13 mouse cellular contexts compared by ENCODE assay signal in the genomic region with DNA sequence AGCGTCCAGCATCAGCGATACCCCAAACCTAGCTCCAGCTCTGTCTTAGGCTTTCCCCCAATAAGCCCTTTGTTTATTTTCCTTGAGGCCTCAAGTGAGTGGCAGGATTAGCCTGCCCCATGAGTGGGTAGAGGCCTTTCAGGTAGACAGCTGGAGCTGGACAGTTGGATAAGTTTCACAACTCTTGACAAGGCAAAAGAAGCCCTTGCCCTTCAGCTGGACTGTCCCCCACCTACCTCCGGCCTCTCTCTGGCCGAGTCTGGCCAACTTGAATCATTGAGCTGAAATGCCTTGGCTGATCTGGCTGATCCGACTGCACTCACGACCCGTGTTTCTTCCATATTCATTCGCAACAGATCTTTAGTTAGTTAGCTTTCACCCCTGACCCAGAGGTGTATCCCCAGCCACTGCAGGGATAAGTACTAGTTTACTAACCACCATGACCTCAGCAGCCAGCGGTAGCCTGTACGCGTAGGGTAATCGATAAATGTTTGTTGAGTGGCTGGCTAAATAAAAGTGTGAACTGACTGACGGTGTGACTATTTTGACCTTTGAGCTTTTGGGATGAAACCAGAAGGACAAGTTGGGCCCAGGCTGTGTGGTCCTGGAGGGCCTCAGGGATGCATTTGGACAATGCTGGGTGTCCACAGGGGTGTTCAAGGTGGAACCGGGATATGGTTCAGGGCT. TPM values are rescaled to one million over a fixed set of nuclear protein-coding genes. Genes with fewer than 3 reads are reported as not detected.
DNase-seq lines count a peak whose midpoint lies in the region; ATAC-seq and TF ChIP-seq lines count a peak whose summit lies in the region.
"Had no signal": no experiment of that assay in that cellular context is flagged by ENCODE, and none has a peak within 500 bp of the region (broad histone marks: within the 10 kb centered on the region; RNA-seq: fewer than 3 reads in every experiment).

No protein-coding gene starts in this region.

- H3K9ac ChIP-seq in kidney, embryonic 14.5 days (ENCODE audit: low read depth, low read length), result no peak overlapping the region
- H3K9ac ChIP-seq in ES-Bruce4 (ENCODE audit: low read depth, poor library complexity, severe bottlenecking) (peak overlapping the region; percentile 62), MEL (ENCODE audit: control insufficient read depth, low read depth, low read length, poor library complexity, severe bottlenecking) (no peak overlapping the region)
- no peak overlapping the region; the same call in 1 of the 2 replicates for H3K9ac ChIP-seq in liver, embryonic 13.5 days
- H3K9ac ChIP-seq in hindbrain, embryonic 16.5 days (ENCODE audit: low read depth, low read length), result no peak overlapping the region
- H3K9ac ChIP-seq: hindbrain, embryonic 12.5 days had no signal

- H3K79me2 ChIP-seq in MEL (ENCODE audit: control insufficient read depth, insufficient read depth, low read length, poor library complexity), result no peaks in the 10 kb centered on the region; the same call in 1 of the 2 replicates

- TF ChIP-seq CTCF in ES-Bruce4 (IDR thresholded peaks at IDR 0.05; ENCODE audit: low read depth, low read length) (no peak), MEL (IDR thresholded peaks at IDR 0.05 in 2 of 3, conservative IDR thresholded peaks at IDR 0.05 in 1 of 3; ENCODE audit: control insufficient read depth in 1 of 3, insufficient read depth in 1 of 3, low read depth in 2 of 3, low read length in 3 of 3, poor library complexity in 1 of 3, severe bottlenecking in 1 of 3) (no peak)

- peak overlapping the region; percentile 34; the same call in 1 of the 2 replicates for H3K4me3 ChIP-seq in kidney, embryonic 14.5 days (ENCODE audit: low read length)
- H3K4me3 ChIP-seq in ES-Bruce4 (ENCODE audit: low read depth, low read length) (peak overlapping the region; percentile 65), MEL (ENCODE audit: control insufficient read depth in 1 of 2, insufficient read depth in 1 of 2, low read depth in 2 of 2, low read length in 2 of 2) (no peak overlapping the region)
- peak overlapping the region; percentile 41 for H3K4me3 ChIP-seq in liver, embryonic 13.5 days (replicated peaks)
- H3K4me3 ChIP-seq in hindbrain, embryonic 16.5 days (ENCODE audit: low read length), result no peak overlapping the region

- no peaks in the 10 kb centered on the region for H3K9me3 ChIP-seq in kidney, embryonic 14.5 days (ENCODE audit: control insufficient read depth, low read length)
- H3K9me3 ChIP-seq in ES-Bruce4 (replicated peaks; ENCODE audit: control insufficient read depth, insufficient read depth, low read length, poor library complexity, severe bottlenecking), result no peaks in the 10 kb centered on the region
- H3K9me3 ChIP-seq in MEL (replicated peaks; ENCODE audit: insufficient read depth, low read length), result no peaks in the 10 kb centered on the region
- peaks cover 3% of the 10 kb centered on the region for H3K9me3 ChIP-seq in liver, embryonic 13.5 days (replicated peaks)
- H3K9me3 ChIP-seq in hindbrain, embryonic 16.5 days (ENCODE audit: control insufficient read depth, low read length), result no peaks in the 10 kb centered on the region
- H3K9me3 ChIP-seq: hindbrain, embryonic 12.5 days had no signal

- TF ChIP-seq RAD21 in MEL (IDR thresholded peaks at IDR 0.05; ENCODE audit: low read depth, low read length), result no peak

- TF ChIP-seq POLR2A in ES-Bruce4 (IDR thresholded peaks at IDR 0.05; ENCODE audit: insufficient read depth, low read length), result no peak
- no peak for TF ChIP-seq POLR2A in MEL (IDR thresholded peaks at IDR 0.05; ENCODE audit: control insufficient read depth in 1 of 2, insufficient read depth in 1 of 2, low read depth in 1 of 2, low read length in 2 of 2, poor library complexity in 1 of 2)

- no peaks in the 10 kb centered on the region for H3K36me3 ChIP-seq in kidney, embryonic 14.5 days (ENCODE audit: control insufficient read depth, insufficient read depth, low read length)
- H3K36me3 ChIP-seq in ES-Bruce4 (ENCODE audit: control insufficient read depth, insufficient read depth, low read length, poor library complexity, severe bottlenecking) (no peaks in the 10 kb centered on the region), MEL (ENCODE audit: control insufficient read depth in 1 of 2, insufficient read depth in 2 of 2, low read length in 2 of 2) (no peaks in the 10 kb centered on the region)
- no peaks in the 10 kb centered on the region for H3K36me3 ChIP-seq in liver, embryonic 13.5 days
- no peaks in the 10 kb centered on the region for H3K36me3 ChIP-seq in hindbrain, embryonic 16.5 days (ENCODE audit: control insufficient read depth, insufficient read depth, low read length)
- H3K36me3 ChIP-seq: hindbrain, embryonic 12.5 days; neural tube, embryonic 13.5 days had no signal

- peak overlapping the region; percentile 53 for H3K4me2 ChIP-seq in kidney, embryonic 14.5 days (replicated peaks; ENCODE audit: low read depth, low read length)
- peak overlapping the region; percentile 61 for H3K4me2 ChIP-seq in liver, embryonic 13.5 days
- no peak overlapping the region; the same call in 1 of the 2 replicates for H3K4me2 ChIP-seq in hindbrain, embryonic 16.5 days (ENCODE audit: low read length)

- 0 out of 2 replicates have a peak, but pooled peaks cover 4% of the 10 kb centered on the region for H3K4me1 ChIP-seq in kidney, embryonic 14.5 days (ENCODE audit: control insufficient read depth, insufficient read depth, low read length)
- peaks cover 4% of the 10 kb centered on the region for H3K4me1 ChIP-seq in ES-Bruce4 (ENCODE audit: control insufficient read depth, insufficient read depth, low read length)
- peaks cover 0 to 4% of the 10 kb centered on the region in 2 experiments; a peak in 2 of 4 replicates for H3K4me1 ChIP-seq in MEL (ENCODE audit: control insufficient read depth in 1 of 2, insufficient read depth in 2 of 2, low read length in 2 of 2)
- H3K4me1 ChIP-seq in liver, embryonic 13.5 days (replicated peaks), result peaks cover 12% of the 10 kb centered on the region
- H3K4me1 ChIP-seq in hindbrain, embryonic 16.5 days (ENCODE audit: control insufficient read depth, insufficient read depth, low read depth, low read length), result peaks cover 3% of the 10 kb centered on the region; the same call in 1 of the 2 replicates

- peak overlapping the region; percentile 38 for H3K27ac ChIP-seq in kidney, embryonic 14.5 days (ENCODE audit: low read depth, low read length)
- H3K27ac ChIP-seq in ES-Bruce4 (ENCODE audit: insufficient read depth, low read length) (peak overlapping the region; percentile 73), MEL (ENCODE audit: control insufficient read depth, low read depth, low read length) (no peak overlapping the region)
- H3K27ac ChIP-seq in liver, embryonic 13.5 days, result peak overlapping the region; percentile 51
- no peak overlapping the region for H3K27ac ChIP-seq in hindbrain, embryonic 16.5 days (ENCODE audit: low read depth, low read length)
- H3K27ac ChIP-seq: hindbrain, embryonic 12.5 days; neural tube, embryonic 13.5 days had no signal

- ATAC-seq in kidney, embryonic 14.5 days (ENCODE audit: low FRiP score, low TSS enrichment), result no peak
- ATAC-seq in liver, embryonic 13.5 days (ENCODE audit: low read depth), result peak; percentile 41
- ATAC-seq in hindbrain, embryonic 16.5 days, result no peak

- no peak for DNase-seq in kidney, postnatal 10 days
- DNase-seq in MEL (ENCODE audit: low read depth, low spot score), result peak; percentile 9
- no peak for DNase-seq in liver, embryonic 13.5 days
- DNase-seq in layer of hippocampus, adult 18-20 months (ENCODE audit: low spot score in 2 of 2), result no peak
- DNase-seq: adrenal gland, adult 8-10 months; gastrocnemius, postnatal 10 days had no signal

- WGBS in kidney, embryonic 14.5 days, result 76% methylated on average over 14 of the region's 14 CpGs
- 67% methylated on average over 14 of the region's 14 CpGs for WGBS in liver, embryonic 13.5 days (ENCODE audit: insufficient replicate concordance)
- WGBS in hindbrain, embryonic 16.5 days, result 77% methylated on average over 14 of the region's 14 CpGs

- H3K27me3 ChIP-seq in kidney, embryonic 14.5 days (ENCODE audit: control insufficient read depth, insufficient read depth, low read length), result no peaks in the 10 kb centered on the region
- no peaks in the 10 kb centered on the region for H3K27me3 ChIP-seq in ES-Bruce4 (ENCODE audit: control insufficient read depth, insufficient read depth, low read length, poor library complexity, severe bottlenecking)
- H3K27me3 ChIP-seq in MEL (ENCODE audit: control insufficient read depth in 1 of 2, insufficient read depth in 2 of 2, low read length in 2 of 2), result peaks cover 2 to 3% of the 10 kb centered on the region in 2 experiments; a peak in 2 of 4 replicates
- no peaks in the 10 kb centered on the region for H3K27me3 ChIP-seq in liver, embryonic 13.5 days
- peaks cover 5% of the 10 kb centered on the region for H3K27me3 ChIP-seq in hindbrain, embryonic 16.5 days (replicated peaks; ENCODE audit: control insufficient read depth, insufficient read depth, low read length)

- TF ChIP-seq EP300 in ES-Bruce4 (IDR thresholded peaks at IDR 0.05; ENCODE audit: insufficient read depth, low read depth, low read length) (no peak), MEL (IDR thresholded peaks at IDR 0.05; ENCODE audit: low read depth in 1 of 2, low read length in 2 of 2) (no peak)

RNA-seq across cellular contexts. Expression of gene Tmem125, which starts 0.7 kb away (rescaled TPM):
- polyA plus RNA-seq in kidney, embryonic 14.5 days (2014; fragmentation: Nextera tagmentation; extraction: Ambion mirVana), result 3.2 and 4.1 TPM in 2 replicates
- polyA plus RNA-seq in ES-Bruce4 (2011; ENCODE audit: insufficient read depth, insufficient read length, low read depth, missing spikeins) (9.7 and 11.9 TPM in 2 replicates), MEL (2012; ENCODE audit: insufficient read depth in 1 of 2, insufficient read length in 2 of 2, low read depth in 1 of 2, low replicate concordance in 2 of 2, missing spikeins in 1 of 2) (1 to 10 TPM in 1 of 2 experiments, not detected in 1; 3.2 TPM)
- 1.5 and 1.8 TPM in 2 replicates for total RNA-seq in MEL (2012; rRNA removed)
- polyA plus RNA-seq in liver, embryonic 13.5 days (2015; fragmentation: Nextera tagmentation; extraction: Ambion mirVana), result 0.80 and 0.88 TPM in 2 replicates
- 1 to 10 TPM; 6.7 to 7.1 TPM for total RNA-seq in layer of hippocampus, adult 18-20 months (2021)
- 0.16 and 0.30 TPM in 2 replicates for polyA plus RNA-seq in hindbrain, embryonic 16.5 days (2015; fragmentation: Nextera tagmentation; extraction: Ambion mirVana)
- total RNA-seq: adrenal gland, adult 8-10 months; megakaryocyte-erythroid progenitor cell, adult 5-6 weeks had no signal
- polyA plus RNA-seq: neural tube, embryonic 13.5 days had no signal

RNA-seq across cellular contexts. Expression of gene 2610528J11Rik, which starts 17.8 kb away (rescaled TPM):
- polyA plus RNA-seq in kidney, embryonic 14.5 days (2014; fragmentation: Nextera tagmentation; extraction: Ambion mirVana), result 15.5 and 15.6 TPM in 2 replicates
- polyA plus RNA-seq in ES-Bruce4 (2011; ENCODE audit: insufficient read depth, insufficient read length, low read depth, missing spikeins), result 19.5 and 20.0 TPM in 2 replicates
- total RNA-seq in MEL (2012; rRNA removed), result not detected in 2 replicates
- not detected for polyA plus RNA-seq in MEL (2012; ENCODE audit: insufficient read depth in 1 of 2, insufficient read length in 2 of 2, low read depth in 1 of 2, low replicate concordance in 2 of 2, missing spikeins in 1 of 2)
- polyA plus RNA-seq in liver, embryonic 13.5 days (2015; fragmentation: Nextera tagmentation; extraction: Ambion mirVana), result 5.2 and 5.6 TPM in 2 replicates
- not detected for total RNA-seq in layer of hippocampus, adult 18-20 months (2021)
- not detected in 2 replicates for polyA plus RNA-seq in hindbrain, embryonic 16.5 days (2015; fragmentation: Nextera tagmentation; extraction: Ambion mirVana)
- total RNA-seq: adrenal gland, adult 8-10 months; gastrocnemius, postnatal 10 days; left cerebral cortex, adult 18-20 months; megakaryocyte-erythroid progenitor cell, adult 5-6 weeks had no signal
- polyA plus RNA-seq: neural tube, embryonic 13.5 days had no signal

RNA-seq across cellular contexts. Expression of gene Tie1, which starts 54.7 kb away (rescaled TPM):
- polyA plus RNA-seq in kidney, embryonic 14.5 days (2014; fragmentation: Nextera tagmentation; extraction: Ambion mirVana), result 24.6 and 30.4 TPM in 2 replicates
- polyA plus RNA-seq in ES-Bruce4 (2011; ENCODE audit: insufficient read depth, insufficient read length, low read depth, missing spikeins) (0.19 and 0.26 TPM in 2 replicates), MEL (2012; ENCODE audit: insufficient read depth in 1 of 2, insufficient read length in 2 of 2, low read depth in 1 of 2, low replicate concordance in 2 of 2, missing spikeins in 1 of 2) (under 1 TPM in 1 of 2 experiments, not detected in 1; 0.03 TPM)
- total RNA-seq in MEL (2012; rRNA removed), result not detected in 2 replicates
- 7.0 and 8.0 TPM in 2 replicates for polyA plus RNA-seq in liver, embryonic 13.5 days (2015; fragmentation: Nextera tagmentation; extraction: Ambion mirVana)
- 1 to 10 TPM; 4.8 to 5.9 TPM for total RNA-seq in layer of hippocampus, adult 18-20 months (2021)
- polyA plus RNA-seq in hindbrain, embryonic 16.5 days (2015; fragmentation: Nextera tagmentation; extraction: Ambion mirVana), result 13.5 and 16.6 TPM in 2 replicates

Comparison
In these comparisons a context has a peak if more than half of its experiments do, and no peak if none do; other contexts are left out.
1. H3K27ac ChIP-seq: peak in kidney, embryonic 14.5 days (single experiment), ES-Bruce4 (single experiment) and liver, embryonic 13.5 days (single experiment); none in MEL (single experiment) and hindbrain, embryonic 16.5 days (single experiment).
2. H3K4me3 ChIP-seq: peak in kidney, embryonic 14.5 days (single experiment), ES-Bruce4 (single experiment) and liver, embryonic 13.5 days (single experiment); none in MEL (0 of 2) and hindbrain, embryonic 16.5 days (single experiment).